Mouse (Mus musculus) lung, postnatal 0 days (tissue): Measurements from ENCODE around the gene Crybg3. TPM values are rescaled to one million over a fixed set of nuclear protein-coding genes. Genes with fewer than 3 reads are reported as not detected.
"Not testable (repeated sequence)": the region's sequence is repeated elsewhere in the genome, so short reads cannot be mapped to it uniquely, and the experiment has no call there.

Source experiments
- ATAC-seq: fragments of 200-750 bp; cut with Nextera tagmentation; 2 replicates; pipeline ENCODE4 v1.8.0; 2017; ENCODE audit warnings: moderate library complexity
- DNase-seq: peaks from one replicate; pipeline ENCODE4 v3.0.0-alpha.2; 2016; ENCODE audit warnings: low spot score
- H3K27ac ChIP-seq: fragments of 300-500 bp; sonication (generic); 2 replicates; pipeline ENCODE4 v1.5.1; 2014; ENCODE audit warnings: antibody characterized with exemption, mild to moderate bottlenecking, low read length, mixed read lengths
- H3K27me3 ChIP-seq: fragments of 300-500 bp; sonication (generic); replicated peaks from 2 replicates; pipeline ENCODE4 v1.6.1; 2014; ENCODE audit warnings: low read length, mixed read lengths; ENCODE audit not compliant: insufficient read depth
- H3K36me3 ChIP-seq: fragments of 300-500 bp; sonication (generic); 2 replicates; pipeline ENCODE4 v1.6.1; 2014; ENCODE audit warnings: low read length, mixed read lengths; ENCODE audit not compliant: insufficient read depth
- H3K4me1 ChIP-seq: fragments of 300-500 bp; sonication (generic); 2 replicates; pipeline ENCODE4 v1.6.1; 2014; ENCODE audit warnings: antibody characterized with exemption, low read depth, low read length, mixed read lengths; ENCODE audit not compliant: insufficient read depth
- H3K4me2 ChIP-seq: fragments of 300-500 bp; sonication (generic); replicated peaks from 2 replicates; pipeline ENCODE4 v1.6.1; 2014; ENCODE audit warnings: low read depth, mild to moderate bottlenecking, low read length, moderate library complexity, mixed read lengths
- H3K4me3 ChIP-seq: fragments of 300-500 bp; sonication (generic); 2 replicates; pipeline ENCODE4 v1.5.1; 2014; ENCODE audit warnings: low read depth, low read length
- H3K9ac ChIP-seq: fragments of 300-500 bp; sonication (generic); replicated peaks from 2 replicates; pipeline ENCODE4 v1.6.1; 2014; ENCODE audit warnings: low read depth, mild to moderate bottlenecking
- H3K9me3 ChIP-seq: fragments of 300-500 bp; sonication (generic); 2 replicates; pipeline ENCODE4 v1.6.1; 2016; ENCODE audit warnings: low read length, mixed read lengths
- CTCF ChIP-seq: IDR thresholded peaks from 2 replicates; pipeline ENCODE4 v1.5.1; 2016; ENCODE audit warnings: antibody characterized with exemption, mild to moderate bottlenecking
- EP300 ChIP-seq: IDR thresholded peaks from 2 replicates; pipeline ENCODE4 v1.6.1; 2016; ENCODE audit warnings: antibody characterized with exemption, mild to moderate bottlenecking, control low read depth
- WGBS: fragments of 180-500 bp; shearing (Covaris S2); extraction: QIAGEN DNeasy Blood & Tissue Kit; methylation state at CpG from one replicate; pipeline ENCODE4 v1.1.7; 2014; 5-methylcytosine and 5-hydroxymethylcytosine counted together
- polyA plus RNA-seq: library from polyadenylated mRNA; unstranded; fragments of >200 nt; fragmentation: Nextera tagmentation; extraction: Ambion mirVana; gene quantifications from 2 replicates; pipeline ENCODE4 v1.2.1, GENCODE M21; 2015

Gene Crybg3
- polyA plus RNA-seq, 1 experiment from 2014 or later, result 6.0 TPM

DNA sequence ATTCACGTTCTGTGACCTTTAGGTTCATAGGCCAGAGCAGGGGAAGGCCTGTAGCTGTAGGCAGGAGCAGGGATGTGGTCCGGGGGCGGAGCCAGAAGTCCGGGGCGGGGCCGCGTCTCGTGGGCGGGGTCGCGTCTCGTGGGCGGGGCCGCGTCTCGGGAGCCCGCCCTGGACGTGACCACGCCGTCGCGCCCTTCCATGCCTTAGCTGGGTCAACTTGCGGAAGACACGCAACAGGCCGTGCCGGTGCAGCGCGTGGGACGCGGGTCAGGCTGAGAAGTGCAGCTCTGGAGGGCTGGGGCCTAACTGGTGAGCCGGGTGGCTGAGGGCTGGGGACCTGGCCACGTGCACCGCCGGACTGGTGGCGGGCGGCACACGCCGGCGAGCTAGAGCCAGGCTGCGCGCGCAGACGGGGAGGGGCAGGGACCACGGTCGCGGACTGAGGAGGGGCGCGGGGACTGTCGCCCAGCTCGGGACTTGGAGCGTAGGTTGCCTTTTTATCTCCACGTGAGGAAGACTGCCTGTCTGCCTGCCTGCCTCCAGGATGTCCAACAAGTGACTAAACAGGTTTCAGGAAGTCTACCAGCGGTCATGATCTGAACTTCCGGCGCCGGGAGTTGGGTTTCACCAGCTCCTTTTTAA is 129.0 kb downstream of the Crybg3 start, which contains the start of gene Riox2:
Riox2 (plus strand) TSS at position 139 of the 642 bp plus-strand sequence.
- Histone ChIP-seq H3K27ac (no peak within 1 kb of the TSS), H3K27me3 (no peaks in the 10 kb centered on the region), H3K4me2 (peak within 1 kb of the TSS; percentile 74), H3K36me3 (no peaks in the 10 kb centered on the region), H3K9me3 (no peaks in the 10 kb centered on the region), H3K9ac (peak within 1 kb of the TSS; percentile 52; the same call in 1 of the 2 replicates), H3K4me1 (no peaks in the 10 kb centered on the region), H3K4me3 (peak within 1 kb of the TSS; percentile 80)
- ATAC-seq, result peak; percentile 94
- 2% methylated on average over 54 of the region's 56 CpGs for WGBS
- TF ChIP-seq CTCF, result no peak
- TF ChIP-seq EP300, result no peak
- DNase-seq, result peak; percentile 79

DNA sequence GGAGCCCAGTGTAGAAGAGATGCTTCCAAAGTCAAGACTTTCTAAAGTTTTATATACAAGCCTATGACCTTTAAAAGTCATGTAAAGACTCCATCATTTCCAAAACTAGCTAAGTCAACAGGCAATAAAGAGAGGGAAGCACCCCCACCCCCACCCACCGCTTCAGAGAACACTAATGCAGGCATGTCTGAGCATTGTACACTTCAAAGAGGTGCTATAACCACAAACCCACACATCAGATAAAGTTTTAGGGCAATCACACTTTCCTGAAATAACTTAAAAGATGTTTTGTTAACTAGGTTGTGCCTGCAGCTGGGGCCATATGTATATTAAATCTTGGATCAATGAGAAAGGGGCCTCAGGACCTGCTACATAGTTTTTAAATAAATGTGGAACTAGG is 130.9 kb downstream of the Crybg3 start:
- ATAC-seq (no peak), DNase-seq (no peak)
- H3K4me2 ChIP-seq, result no peak overlapping the region
- H3K4me3 ChIP-seq, result no peak overlapping the region
- H3K27ac ChIP-seq, result no peak overlapping the region
- no peak for TF ChIP-seq CTCF
- no peak for TF ChIP-seq EP300
- no peaks in the 10 kb centered on the region for H3K27me3 ChIP-seq
- H3K9me3 ChIP-seq, result no peaks in the 10 kb centered on the region
- WGBS, result 73% methylated on average over 1 of the region's 1 CpGs
- no peak overlapping the region for H3K9ac ChIP-seq
- H3K36me3 ChIP-seq, result no peaks in the 10 kb centered on the region
- no peaks in the 10 kb centered on the region for H3K4me1 ChIP-seq

DNA sequence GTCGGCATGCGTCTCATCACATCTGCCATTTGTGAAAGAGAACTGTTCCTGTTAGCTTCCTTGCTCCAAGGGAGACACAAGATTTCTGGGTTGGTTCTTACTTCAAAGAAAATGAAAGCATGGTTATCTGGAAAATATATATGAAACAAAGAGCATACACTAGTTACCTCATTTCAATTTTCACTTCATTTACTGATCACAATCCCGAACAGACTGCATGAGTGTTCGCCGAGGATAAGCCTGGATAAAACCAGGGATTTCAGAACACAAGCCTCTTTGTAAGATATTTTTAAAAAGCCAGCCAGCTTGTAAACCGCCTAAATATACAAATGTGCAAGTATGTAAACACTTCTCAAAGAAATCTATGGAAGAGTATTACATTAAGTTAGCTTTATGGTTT is 136.8 kb downstream of the Crybg3 start:
- no peak overlapping the region for H3K9ac ChIP-seq
- no peak for ATAC-seq
- H3K36me3 ChIP-seq, result no peaks in the 10 kb centered on the region
- no peak overlapping the region for H3K4me2 ChIP-seq
- TF ChIP-seq EP300 (no peak), CTCF (no peak)
- DNase-seq, result no peak
- H3K27ac ChIP-seq, result no peak overlapping the region
- no peaks in the 10 kb centered on the region for H3K9me3 ChIP-seq
- H3K4me3 ChIP-seq, result no peak overlapping the region
- H3K27me3 ChIP-seq, result no peaks in the 10 kb centered on the region
- 73% methylated on average over 6 of the region's 6 CpGs for WGBS
- H3K4me1 ChIP-seq, result no peaks in the 10 kb centered on the region

DNA sequence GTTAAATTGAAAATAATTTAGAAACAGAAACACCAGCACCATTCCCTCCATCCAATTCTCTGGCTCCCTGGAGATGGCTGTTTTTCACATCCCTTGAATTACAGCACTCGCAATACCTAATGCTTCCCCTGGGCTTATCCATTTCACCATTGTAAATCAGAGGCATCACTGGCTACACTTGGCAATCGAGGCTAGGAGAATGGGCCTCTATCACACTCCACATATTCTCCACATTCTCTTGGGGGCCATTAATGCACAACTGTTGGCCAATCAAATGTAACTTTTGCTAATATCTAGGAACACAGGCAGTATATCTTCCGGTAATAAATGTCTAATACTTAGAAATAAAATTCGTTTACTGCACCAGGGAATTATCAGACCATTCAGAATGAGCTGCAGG is 137.2 kb downstream of the Crybg3 start:
- H3K9ac ChIP-seq, result no peak overlapping the region
- no peaks in the 10 kb centered on the region for H3K27me3 ChIP-seq
- H3K4me1 ChIP-seq, result no peaks in the 10 kb centered on the region
- ATAC-seq, result no peak
- no peak overlapping the region for H3K4me3 ChIP-seq
- no peaks in the 10 kb centered on the region for H3K36me3 ChIP-seq
- H3K4me2 ChIP-seq, result no peak overlapping the region
- no peak for DNase-seq
- no peak for TF ChIP-seq CTCF
- no peak for TF ChIP-seq EP300
- H3K9me3 ChIP-seq, result no peaks in the 10 kb centered on the region
- WGBS, result 77% methylated on average over 4 of the region's 4 CpGs
- no peak overlapping the region for H3K27ac ChIP-seq

DNA sequence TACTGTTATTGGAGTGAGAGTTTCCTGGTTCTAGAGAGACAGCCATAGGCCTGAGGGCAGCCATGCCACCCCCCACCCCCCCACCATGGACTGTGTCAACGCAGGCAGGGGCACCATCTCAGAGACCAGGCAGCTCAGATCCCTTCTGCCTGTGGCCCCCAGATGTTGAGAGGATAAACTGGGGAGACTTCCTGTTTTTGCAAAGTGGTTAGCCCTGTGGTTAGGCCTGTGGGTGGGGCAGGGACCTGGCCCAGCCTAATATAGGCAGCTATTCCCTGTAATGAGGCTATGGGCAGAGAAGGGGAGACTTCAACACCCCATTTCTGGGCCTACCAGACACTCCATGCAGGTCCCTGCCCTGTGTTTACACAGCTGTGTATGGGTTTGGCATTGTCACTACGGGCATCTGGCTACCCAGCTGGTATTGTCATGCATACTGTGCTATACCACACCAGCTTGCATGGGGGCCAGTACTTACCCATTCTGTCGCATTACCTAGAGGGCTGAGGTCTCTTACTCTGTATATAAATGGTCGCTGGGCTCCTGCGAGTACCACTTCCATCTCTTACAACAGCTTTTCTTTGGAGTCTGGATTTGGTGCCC is 141.4 kb downstream of the Crybg3 start:
- not testable (repeated sequence) for H3K4me2 ChIP-seq, ATAC-seq, H3K27ac ChIP-seq, H3K36me3 ChIP-seq, H3K9me3 ChIP-seq, H3K4me3 ChIP-seq, H3K27me3 ChIP-seq, H3K9ac ChIP-seq, DNase-seq, H3K4me1 ChIP-seq
- 77% methylated on average over 3 of the region's 5 CpGs for WGBS

DNA sequence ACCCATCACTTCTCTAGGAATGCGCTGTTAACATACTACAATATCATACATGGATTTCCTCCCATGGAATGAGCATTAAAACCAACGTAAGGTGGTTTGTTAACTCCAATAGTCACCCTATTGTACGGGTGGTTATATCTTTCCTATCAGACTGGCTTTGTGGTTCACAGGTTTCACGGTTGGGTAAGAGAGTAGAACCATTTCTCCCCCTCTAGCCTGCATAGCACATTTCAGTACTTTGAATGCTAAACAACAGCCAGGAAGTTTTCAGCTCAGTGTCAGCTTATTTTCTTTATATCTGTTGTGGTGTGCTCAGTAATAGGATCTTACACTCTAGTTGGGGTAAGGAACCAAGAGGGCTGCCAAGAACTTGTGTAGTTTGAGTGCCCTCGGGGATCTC is 149.0 kb downstream of the Crybg3 start:
- H3K27ac ChIP-seq, result no peak overlapping the region
- H3K9ac ChIP-seq, result no peak overlapping the region
- H3K4me2 ChIP-seq, result no peak overlapping the region
- TF ChIP-seq CTCF, result no peak
- TF ChIP-seq EP300, result no peak
- no peak overlapping the region for H3K4me3 ChIP-seq
- H3K9me3 ChIP-seq, result no peaks in the 10 kb centered on the region
- ATAC-seq (no peak), DNase-seq (no peak)
- H3K4me1 ChIP-seq, result no peaks in the 10 kb centered on the region
- no peaks in the 10 kb centered on the region for H3K36me3 ChIP-seq
- H3K27me3 ChIP-seq, result no peaks in the 10 kb centered on the region
- WGBS, result 85% methylated on average over 5 of the region's 5 CpGs
